26 mouse cellular contexts compared by ENCODE assay signal in genomic region chr5:127473706-127474105, GRCm38 (mm10).
A peak's percentile ranks its signal among the peaks of the same experiment; 100 is the strongest.
DNase-seq lines count a peak whose midpoint lies in the region; ATAC-seq and TF ChIP-seq lines count a peak whose summit lies in the region.
"Had no signal": no experiment of that assay in that cellular context is flagged by ENCODE, and none has a peak within 500 bp of the region (broad histone marks: within the 10 kb centered on the region; RNA-seq: fewer than 3 reads in every experiment).

No protein-coding gene starts in this region.

- DNase-seq in cerebellum, adult 11 months: peak; percentile 44
- DNase-seq in lung, postnatal 36 days: peak; percentile 9
- DNase-seq in lung, postnatal 0 days (ENCODE audit: low spot score): no peak
- DNase-seq in cerebellum, adult 2 months: peak; percentile 61 to 76
- DNase-seq in cerebellum, postnatal 25 days: peak; percentile 50 to 78
- no peak for DNase-seq in kidney, postnatal 25 days
- no peak for DNase-seq in layer of hippocampus, adult 18-20 months (ENCODE audit: low spot score in 2 of 2)
- DNase-seq: adrenal gland, postnatal 36 days; heart, postnatal 36 days; kidney, adult 8-10 months; kidney, postnatal 14 days; layer of hippocampus, postnatal 36 days; lung, adult 18-20 months; lung, postnatal 4 days; right cerebral cortex, postnatal 25 days; spleen, adult 18-20 months; thymus, postnatal 14 days had no signal

- H3K4me1 ChIP-seq in lung, postnatal 0 days (ENCODE audit: insufficient read depth, low read depth, low read length): no peaks in the 10 kb centered on the region
- peaks cover 5% of the 10 kb centered on the region for H3K4me1 ChIP-seq in cerebellum, adult 2 months (ENCODE audit: control insufficient read depth, insufficient read depth, low read length)
- H3K4me1 ChIP-seq: heart, embryonic 15.5 days; intestine, embryonic 15.5 days; liver, embryonic 12.5 days had no signal

- no peak for TF ChIP-seq CTCF in lung, postnatal 0 days (IDR thresholded peaks at IDR 0.05)
- TF ChIP-seq CTCF in cerebellum, adult 2 months (IDR thresholded peaks at IDR 0.05; ENCODE audit: borderline replicate concordance, insufficient read depth, low read depth, low read length): no peak

- H3K36me3 ChIP-seq in lung, postnatal 0 days (ENCODE audit: insufficient read depth, low read length): no peaks in the 10 kb centered on the region
- H3K36me3 ChIP-seq: embryonic facial prominence, embryonic 13.5 days; forebrain, embryonic 12.5 days; heart, embryonic 15.5 days; intestine, embryonic 15.5 days; limb, embryonic 13.5 days; liver, embryonic 12.5 days had no signal

- no peak for TF ChIP-seq POLR2A in cerebellum, adult 2 months (IDR thresholded peaks at IDR 0.05; ENCODE audit: borderline replicate concordance, insufficient read depth, low read length)

- 60% methylated on average over 1 of the region's 2 CpGs for WGBS in lung, postnatal 0 days
- WGBS in cerebellum, adult 2 months: 11% methylated on average over 2 of the region's 2 CpGs

- no peaks in the 10 kb centered on the region for H3K9me3 ChIP-seq in lung, postnatal 0 days (ENCODE audit: low read length)
- H3K9me3 ChIP-seq: embryonic facial prominence, embryonic 13.5 days; forebrain, embryonic 12.5 days; heart, embryonic 15.5 days; intestine, embryonic 15.5 days; limb, embryonic 13.5 days; liver, embryonic 12.5 days had no signal

- TF ChIP-seq EP300 in lung, postnatal 0 days (IDR thresholded peaks at IDR 0.05): no peak

- H3K4me3 ChIP-seq in lung, postnatal 0 days (ENCODE audit: low read depth, low read length): no peak overlapping the region
- H3K4me3 ChIP-seq in cerebellum, adult 2 months (replicated peaks; ENCODE audit: insufficient read depth, low read depth, low read length): no peak overlapping the region
- H3K4me3 ChIP-seq: embryonic facial prominence, embryonic 13.5 days; erythroblast, embryonic 14.5 days; forebrain, embryonic 12.5 days; heart, embryonic 15.5 days; intestine, embryonic 15.5 days; limb, embryonic 13.5 days; liver, embryonic 12.5 days had no signal

- H3K27ac ChIP-seq in lung, postnatal 0 days (ENCODE audit: low read length): no peak overlapping the region
- H3K27ac ChIP-seq in cerebellum, adult 2 months (ENCODE audit: insufficient read depth, low read length): no peak overlapping the region
- H3K27ac ChIP-seq: embryonic facial prominence, embryonic 13.5 days; forebrain, embryonic 12.5 days; heart, embryonic 15.5 days; hindbrain, embryonic 14.5 days; intestine, embryonic 15.5 days; limb, embryonic 13.5 days; liver, embryonic 12.5 days had no signal

- no peak overlapping the region for H3K4me2 ChIP-seq in lung, postnatal 0 days (replicated peaks; ENCODE audit: low read depth, low read length)
- H3K4me2 ChIP-seq: embryonic facial prominence, embryonic 13.5 days; forebrain, embryonic 12.5 days; heart, embryonic 15.5 days; hindbrain, embryonic 14.5 days; intestine, embryonic 15.5 days; limb, embryonic 13.5 days; liver, embryonic 12.5 days had no signal

- no peak overlapping the region for H3K9ac ChIP-seq in lung, postnatal 0 days (replicated peaks; ENCODE audit: low read depth)
- H3K9ac ChIP-seq: embryonic facial prominence, embryonic 13.5 days; forebrain, embryonic 12.5 days; heart, embryonic 15.5 days; hindbrain, embryonic 14.5 days; intestine, embryonic 15.5 days; limb, embryonic 13.5 days; liver, embryonic 12.5 days had no signal

- ATAC-seq in cerebellum, adult (ENCODE audit: insufficient number of reproducible peaks, low FRiP score, low TSS enrichment): no peak
- ATAC-seq in lung, postnatal 0 days: no peak
- ATAC-seq: intestine, embryonic 15.5 days; liver, embryonic 12.5 days had no signal

- H3K27me3 ChIP-seq in lung, postnatal 0 days (replicated peaks; ENCODE audit: insufficient read depth, low read length): no peaks in the 10 kb centered on the region
- no peaks in the 10 kb centered on the region for H3K27me3 ChIP-seq in cerebellum, adult 2 months (ENCODE audit: control insufficient read depth, insufficient read depth, low read length)
- H3K27me3 ChIP-seq: embryonic facial prominence, embryonic 13.5 days; intestine, embryonic 15.5 days; limb, embryonic 13.5 days; liver, embryonic 12.5 days had no signal

Comparison
In these comparisons a context has a peak if more than half of its experiments do, and no peak if none do; other contexts are left out.
1. DNase-seq: peak in cerebellum, adult 11 months (single experiment), lung, postnatal 36 days (single experiment), cerebellum, adult 2 months (2 of 2) and cerebellum, postnatal 25 days (2 of 2); none in lung, postnatal 0 days (single experiment), kidney, postnatal 25 days (0 of 2) and layer of hippocampus, adult 18-20 months (0 of 2).